Mouse (Mus musculus) adrenal gland, postnatal 4 days (tissue): ENCODE data around the gene Urb1. TPM values are rescaled to one million over a fixed set of nuclear protein-coding genes. Genes with fewer than 3 reads are reported as not detected.
"Not testable (repeated sequence)": the region's sequence is repeated elsewhere in the genome, so short reads cannot be mapped to it uniquely, and the experiment has no call there.

ENCODE experiments used
- DNase-seq, 2 experiments: peaks; one replicate each; pipeline ENCODE4 v3.0.0; 2021 to 2022; ENCODE audit warnings: low spot score in 2 of 2, mixed read lengths in 2 of 2
- total RNA-seq, 2 experiments: library from RNA; stranded (reverse); gene quantifications; 2 replicates each; pipeline ENCODE4 v1.2.3; 2021

The Urb1 gene
- total RNA-seq, 2 experiments from 2014 or later, result 14.9 to 18.7 TPM

DNA sequence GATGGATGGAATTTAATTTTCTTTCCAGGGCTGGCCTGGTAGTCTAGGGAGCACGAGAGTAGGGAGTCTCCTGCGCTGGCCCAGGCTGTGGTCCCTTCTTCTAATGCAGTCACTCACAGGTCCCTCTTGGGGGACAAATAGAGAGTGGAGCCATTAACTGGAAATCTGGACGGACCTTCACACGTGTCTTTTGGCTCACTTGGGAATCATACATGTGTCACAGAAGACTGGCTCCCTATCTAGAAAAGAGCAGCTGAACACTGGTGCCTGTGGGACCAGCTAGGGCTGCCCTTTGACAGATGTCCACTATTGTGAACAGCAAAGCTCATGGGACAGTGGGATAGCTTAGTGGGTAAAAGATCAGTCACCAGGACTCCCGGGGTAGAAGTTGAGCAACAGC, 15.8 kb upstream of the Urb1 start:
- DNase-seq, result no peak

DNA sequence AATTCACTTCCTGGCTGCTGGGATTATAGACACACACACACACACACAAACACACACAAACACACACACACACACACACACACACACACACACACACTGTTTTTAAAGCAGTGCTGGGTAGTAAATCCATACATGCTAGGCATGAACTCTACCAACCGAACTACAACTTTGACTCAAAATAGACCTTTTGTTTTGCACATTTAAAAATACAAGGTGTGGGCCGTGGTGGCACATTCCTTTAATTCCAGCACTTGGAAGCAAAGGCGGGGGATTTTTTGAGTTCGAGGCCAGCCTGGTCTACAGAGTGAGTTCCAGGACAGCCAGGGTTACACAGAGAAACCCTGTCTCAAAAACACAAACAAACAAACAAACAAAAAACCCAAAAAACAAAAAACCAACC, 13.8 kb upstream of the Urb1 start:
- DNase-seq, result not testable (repeated sequence)

DNA sequence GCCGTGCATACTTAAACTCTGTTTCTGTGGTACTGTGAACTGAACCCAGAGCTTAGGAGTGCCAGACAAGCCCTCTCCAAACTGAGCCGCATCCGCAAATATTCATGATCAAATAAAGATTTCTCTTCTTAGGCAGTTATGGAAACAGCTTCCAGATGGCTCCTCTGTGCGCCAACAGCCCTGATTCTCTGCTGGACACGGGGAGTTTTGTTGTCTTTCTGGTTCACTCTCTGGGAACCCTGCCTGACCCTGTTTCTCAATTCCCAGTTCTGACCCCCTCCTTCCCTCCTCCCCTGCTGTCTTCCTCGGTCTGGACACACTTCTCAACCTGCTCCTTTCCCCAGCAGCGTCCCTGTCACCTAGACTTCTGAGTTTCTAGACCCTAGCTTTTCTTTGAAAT, 12.8 kb upstream of the Urb1 start:
- no peak for DNase-seq

DNA sequence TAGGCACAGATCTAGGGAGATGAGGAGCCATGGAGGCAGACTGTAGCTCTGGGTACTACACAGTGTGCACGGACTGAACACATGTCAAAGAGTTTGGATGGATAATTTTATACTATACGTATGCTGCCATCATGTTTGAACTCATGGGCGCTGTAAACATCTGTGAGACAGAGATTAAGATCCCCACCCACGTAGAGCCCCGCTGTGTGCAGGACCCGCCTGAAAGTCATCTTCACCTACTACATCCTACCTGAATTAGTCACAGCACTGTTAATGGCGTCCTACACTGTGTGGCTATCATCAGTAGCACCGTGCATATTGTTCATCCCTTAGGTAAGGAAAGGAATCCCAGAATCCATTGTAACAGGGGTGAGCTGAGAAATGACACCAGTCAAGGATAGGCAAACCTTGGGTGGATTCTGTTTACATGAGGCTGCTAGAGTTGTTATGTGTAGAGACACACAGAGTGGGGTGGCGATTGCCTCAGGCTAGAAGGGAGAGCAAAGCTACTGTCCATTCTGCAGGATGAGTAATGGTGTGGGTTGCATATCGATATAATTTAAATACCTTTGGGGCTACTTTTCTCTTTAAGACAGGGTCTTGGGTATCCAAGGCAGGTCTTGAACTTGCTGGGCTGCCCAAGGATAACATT, 12.2 kb upstream of the Urb1 start:
- DNase-seq, result no peak

DNA sequence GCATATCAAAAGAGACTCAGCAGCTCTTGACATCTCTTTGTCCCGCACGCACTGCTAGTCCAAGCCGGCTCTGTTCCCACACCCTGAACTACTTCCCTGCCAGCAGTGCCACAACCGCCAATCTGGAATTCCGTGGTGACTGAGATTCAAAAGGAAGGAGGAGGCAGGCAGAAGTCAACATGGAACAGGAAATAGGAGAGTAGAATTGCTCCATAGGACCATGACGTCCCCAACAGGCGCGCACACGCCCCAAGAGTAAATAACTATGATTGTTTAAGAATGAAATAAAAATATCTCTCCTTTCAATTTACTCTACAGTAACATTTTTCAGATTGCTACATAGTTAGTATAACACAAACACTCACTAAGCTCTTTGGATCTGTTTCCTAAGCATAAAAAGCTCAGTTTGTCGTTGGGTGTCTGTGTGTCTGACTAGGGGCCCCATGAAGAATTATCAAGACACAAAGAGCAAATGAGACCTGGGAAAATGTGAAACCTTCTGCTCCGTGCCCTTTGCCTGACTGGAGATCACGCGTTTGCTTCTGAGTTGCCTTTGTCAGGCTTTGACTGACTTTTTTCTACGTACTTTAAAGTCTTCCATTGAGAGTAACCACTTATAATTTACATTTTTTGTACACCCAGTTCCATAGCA, 11.0 kb upstream of the Urb1 start:
- no peak for DNase-seq

DNA sequence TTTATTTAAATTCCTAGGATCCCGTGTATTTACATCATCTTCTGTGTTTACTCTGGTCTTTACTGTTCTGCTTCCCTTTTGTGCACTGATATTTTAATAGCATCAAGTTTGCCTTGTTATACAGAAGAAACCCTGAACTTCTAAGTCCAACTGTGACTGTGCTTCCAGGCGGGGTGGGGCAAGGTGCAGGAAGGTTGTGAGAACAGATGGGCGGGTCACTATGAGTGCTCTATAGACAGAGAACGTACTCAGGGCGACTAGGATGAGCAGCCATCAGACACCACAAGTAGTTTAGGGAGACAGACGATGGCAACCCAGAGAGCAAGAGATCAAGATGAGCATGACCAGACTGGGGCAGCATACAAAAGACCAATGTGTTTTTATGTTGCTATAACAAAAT, 10.1 kb upstream of the Urb1 start:
- DNase-seq, result no peak

DNA sequence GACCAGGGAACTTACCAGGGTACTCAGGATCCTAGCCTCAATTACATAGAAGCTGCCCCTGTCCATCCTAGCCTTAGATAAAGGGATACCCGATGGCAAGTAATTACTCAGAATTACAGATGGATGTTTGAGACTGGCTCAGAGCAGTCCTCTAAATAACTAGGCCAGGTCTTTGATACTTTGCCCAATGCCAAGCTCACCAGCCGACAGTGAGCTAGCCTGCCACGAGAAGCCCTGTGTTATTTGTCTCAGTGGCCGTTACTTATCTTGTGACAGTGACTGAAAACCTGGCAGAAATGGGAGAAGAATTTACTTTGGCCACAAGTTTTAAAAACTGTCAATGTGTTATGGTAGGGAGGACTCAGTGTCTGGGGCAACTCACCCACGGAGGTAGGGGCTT, 1.9 kb upstream of the Urb1 start:
- DNase-seq, result no peak

DNA sequence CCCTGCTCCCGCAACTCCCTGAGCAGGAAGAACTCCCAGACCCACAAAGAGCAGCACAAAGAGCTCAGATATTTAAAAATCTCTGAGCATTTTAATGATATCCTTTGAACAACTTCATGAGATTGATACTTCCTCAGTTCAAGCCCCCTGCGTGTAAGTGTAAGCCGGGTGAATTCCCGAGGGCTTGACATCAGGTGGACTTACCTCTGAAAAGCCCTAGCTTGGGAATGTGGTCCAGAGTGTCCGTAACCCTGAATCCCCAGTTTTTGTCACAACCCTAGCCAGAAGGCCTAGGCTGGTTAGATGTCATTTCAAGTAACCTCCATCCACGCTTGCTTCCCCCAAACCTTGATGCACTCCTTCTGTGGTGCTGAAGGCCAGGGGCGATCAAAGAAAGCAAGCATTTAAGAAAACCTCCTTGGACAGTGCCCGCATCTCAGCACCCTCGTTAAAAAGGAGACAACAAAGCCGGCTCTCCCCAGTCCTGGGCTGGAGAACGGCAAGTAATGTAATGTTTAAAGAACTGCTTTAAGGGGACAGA, 573 bp upstream of the Urb1 start:
- no peak for DNase-seq

DNA sequence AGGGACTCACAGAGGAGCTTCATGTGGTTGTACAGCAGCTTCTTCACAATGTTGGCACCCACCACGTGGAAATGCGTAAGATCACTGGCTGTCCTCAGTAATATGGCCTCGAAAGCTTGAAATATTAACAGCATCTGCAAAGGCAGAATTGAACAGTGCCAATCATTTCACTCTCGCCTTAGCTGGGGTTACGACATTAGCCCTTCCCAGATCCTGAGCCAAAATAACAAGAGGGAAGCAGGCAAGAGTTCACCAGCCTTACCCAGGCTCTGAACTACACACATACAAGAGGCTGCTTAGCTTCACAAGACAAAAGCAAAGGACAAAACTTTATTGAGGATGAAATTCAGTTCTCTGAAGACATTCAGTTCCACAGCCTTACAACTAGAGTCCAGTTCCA, 5.7 kb downstream of the Urb1 start:
- no peak for DNase-seq

DNA sequence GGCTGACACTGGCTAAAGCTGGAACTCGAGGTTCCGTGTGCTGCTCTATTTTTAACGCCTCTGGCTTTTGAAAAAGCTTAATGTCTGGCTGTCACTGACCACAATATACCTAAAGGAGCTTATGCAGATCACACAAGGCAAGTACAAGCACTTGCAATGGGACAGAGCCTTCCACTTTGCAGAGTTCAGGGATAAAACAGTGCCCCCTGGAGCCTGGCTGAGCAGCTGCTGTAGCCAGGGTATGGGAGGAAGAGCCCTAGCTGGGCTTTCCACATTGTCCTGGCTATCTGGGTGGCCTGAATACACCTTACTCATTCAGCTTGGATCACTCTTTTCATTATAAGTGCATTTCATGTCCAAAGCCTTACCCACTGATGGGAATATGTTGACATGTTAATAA, 8.3 kb downstream of the Urb1 start:
- no peak for DNase-seq

DNA sequence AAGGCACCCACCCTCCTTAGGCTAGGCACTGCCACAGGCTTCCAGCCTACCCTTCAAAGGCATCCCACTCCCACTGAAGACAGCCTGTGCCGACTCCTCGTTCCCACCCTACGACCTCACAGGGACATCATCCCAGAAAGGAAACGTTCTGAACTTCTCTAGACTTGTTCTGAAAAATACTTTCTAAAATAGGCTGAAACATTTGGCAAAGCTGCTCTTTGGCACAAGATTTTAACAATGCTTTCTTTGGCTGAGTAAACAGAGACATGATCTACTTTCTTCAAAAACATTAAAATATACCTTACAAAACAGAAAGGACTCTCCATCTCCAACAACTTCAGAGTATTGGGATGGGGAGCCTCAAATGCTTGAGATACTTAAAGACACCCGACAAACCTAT, 9.0 kb downstream of the Urb1 start:
- no peak for DNase-seq

DNA sequence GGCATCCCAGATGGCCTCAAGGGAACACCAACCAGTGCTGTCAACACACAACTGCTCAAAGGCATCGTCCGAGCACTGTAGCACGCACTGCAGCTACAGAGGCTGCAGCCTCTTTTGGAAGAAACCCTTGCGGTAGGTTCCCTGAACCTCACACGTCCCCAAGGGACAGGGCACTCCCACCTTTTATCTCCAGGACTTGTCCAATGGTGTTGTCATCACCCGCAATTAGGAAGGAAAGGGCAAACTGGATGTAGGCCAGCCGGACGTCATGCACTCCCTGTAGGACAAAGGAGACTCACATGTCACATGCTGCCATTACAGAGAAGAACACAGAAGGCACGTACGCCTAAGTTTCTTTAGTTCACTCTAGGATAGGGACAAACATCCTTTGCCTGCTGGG, 10.4 kb downstream of the Urb1 start:
- DNase-seq, result no peak

DNA sequence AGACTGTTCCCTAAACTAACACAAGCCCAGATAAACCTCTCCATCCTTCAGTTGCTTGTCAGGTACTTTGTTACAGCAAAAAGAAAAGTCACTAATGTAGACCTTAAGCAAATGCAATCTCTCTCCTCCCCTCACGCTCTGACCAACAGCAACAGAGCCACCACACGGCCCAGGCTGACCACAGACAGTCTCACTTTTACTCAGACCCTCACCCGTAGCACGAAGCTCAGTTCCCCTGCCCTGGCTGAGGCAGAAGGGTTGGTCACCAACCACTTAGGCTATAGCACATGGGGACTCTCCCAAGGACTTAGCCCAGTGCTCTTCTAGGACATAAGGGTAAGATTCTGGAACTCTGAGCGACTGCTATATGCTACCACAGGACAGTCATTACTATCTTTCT, 11.4 kb downstream of the Urb1 start:
- no peak for DNase-seq

DNA sequence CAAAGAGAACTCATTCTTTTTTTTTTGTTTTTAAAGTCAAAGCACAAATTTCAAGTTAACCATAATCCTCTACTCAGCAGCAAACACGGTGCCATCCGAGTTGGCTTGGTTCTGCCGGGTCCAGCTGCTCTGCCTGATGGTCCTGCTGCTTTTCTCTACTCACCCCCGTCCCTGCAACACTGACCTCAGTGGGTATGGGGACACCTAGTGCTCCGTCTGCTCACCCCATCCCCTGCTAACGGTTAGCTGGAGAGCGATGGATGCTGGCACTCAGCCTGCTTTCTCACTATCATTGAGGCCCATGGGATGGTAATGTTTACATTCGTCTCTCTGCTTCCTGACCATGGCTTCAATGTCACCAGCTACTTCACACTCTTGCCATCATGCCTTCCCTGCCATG, 11.8 kb downstream of the Urb1 start:
- no peak for DNase-seq

DNA sequence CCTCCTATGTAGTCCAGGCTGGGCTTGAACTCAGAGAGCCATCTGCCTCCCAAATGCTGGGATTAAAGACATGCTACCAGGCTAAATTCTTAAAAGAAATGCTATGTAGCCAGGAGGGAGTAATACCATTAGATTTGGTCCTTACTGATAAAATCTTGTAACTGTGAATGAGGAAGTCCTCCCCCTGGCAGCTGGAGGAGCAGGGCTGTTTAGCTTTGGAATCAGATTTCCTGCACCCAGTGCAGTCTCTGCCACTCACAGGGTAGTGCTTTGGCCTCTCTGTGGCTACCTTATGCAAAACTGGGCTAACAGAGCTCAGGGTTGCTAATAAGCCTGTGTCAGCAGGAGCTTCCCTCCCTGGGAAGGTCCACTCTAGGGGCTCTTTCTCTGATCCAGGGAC, 15.5 kb downstream of the Urb1 start:
- DNase-seq, result no peak

DNA sequence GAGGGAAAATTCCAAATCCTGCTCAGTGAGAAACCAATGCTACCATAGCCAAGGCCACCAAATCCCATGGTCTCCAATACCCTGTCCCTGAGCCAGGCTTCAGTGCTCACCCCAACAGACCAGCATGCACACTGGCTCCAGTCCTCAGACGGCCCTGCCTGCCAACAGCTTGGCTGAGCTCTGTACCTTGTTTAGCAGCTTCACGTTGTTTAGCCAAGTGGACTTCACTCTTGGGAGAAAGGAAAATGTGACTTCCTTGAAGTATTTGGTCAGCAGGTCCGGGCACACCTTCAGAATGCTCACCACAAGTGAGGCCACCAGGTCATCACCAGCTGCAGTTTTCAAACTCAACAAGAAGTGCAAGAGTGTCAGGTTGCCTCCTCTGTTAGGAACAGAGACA, 17.7 kb downstream of the Urb1 start:
- no peak for DNase-seq

DNA sequence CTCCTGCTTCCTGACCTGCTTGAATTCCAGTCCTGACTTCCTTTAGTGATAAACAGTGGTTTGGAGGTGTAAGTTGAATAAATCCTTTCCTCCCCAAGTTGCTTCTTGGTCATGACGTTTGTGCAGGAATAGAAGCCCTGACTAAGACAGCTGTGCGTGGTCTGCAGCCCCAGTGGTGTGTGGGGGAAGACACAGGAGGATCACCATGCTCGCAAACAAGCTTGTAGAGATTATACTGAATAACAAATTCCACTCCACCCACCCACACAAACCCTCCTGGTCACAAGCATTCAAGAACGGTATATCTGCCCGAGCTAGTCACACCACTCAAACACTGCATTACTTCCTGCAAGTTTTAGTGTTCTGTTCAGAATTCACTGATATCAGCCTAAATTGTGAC, 18.1 kb downstream of the Urb1 start:
- no peak for DNase-seq

DNA sequence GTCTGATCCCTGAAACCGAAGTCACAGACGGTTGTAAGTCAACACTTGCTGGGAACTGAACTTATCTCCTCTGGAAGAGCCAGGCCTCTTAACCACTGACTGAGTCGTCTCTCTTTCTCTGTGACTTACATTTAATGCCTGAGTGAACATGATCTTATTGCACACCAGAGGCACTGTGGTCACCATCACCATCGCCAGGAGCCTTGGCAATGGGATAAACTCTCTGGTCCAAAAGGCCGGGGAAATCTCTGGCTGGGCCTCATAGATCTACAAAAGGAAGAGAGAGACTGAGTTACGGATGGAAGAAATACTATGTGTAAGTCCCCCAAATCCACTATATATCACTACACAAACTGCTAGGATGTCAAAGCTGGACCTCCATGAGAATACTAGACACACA, 19.3 kb downstream of the Urb1 start:
- no peak for DNase-seq

DNA sequence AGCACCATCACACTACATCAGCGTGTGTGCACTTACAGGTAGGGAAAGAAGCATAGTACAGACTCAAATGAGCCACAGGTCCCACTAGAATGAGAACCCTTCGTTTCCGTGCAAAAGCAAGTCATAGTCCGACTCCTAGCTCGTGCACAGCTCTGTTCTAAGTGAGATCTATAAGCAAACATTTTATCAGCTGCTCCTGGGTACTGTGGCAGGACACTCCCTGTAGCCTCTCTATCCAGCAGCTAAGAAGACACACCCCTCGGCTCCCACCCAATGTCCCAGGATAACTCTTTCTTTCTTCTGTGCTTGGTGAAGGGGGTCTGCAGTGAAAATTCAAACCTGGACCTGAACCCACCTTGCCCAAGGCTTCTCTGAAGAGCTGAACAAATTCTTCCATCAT, 21.6 kb downstream of the Urb1 start:
- no peak for DNase-seq

DNA sequence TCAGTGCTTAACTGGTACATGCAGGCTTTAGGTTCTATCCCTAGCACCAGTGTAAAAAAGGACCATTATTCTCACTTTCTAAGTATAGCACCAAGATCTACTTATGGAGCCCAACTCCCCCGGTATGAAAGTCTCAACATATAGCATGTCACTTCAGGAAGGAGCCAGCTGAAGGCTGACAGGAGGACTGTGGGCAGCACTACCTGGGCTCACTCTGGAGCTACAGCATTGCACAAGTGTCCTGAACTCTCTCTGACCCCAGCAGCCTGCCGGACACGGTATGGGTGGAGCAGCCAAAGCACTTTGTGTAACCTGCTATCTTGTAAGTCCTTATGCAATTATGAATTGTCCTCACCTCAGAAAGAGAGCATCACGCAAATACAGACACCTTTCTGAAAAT, 25.0 kb downstream of the Urb1 start:
- no peak for DNase-seq

DNA sequence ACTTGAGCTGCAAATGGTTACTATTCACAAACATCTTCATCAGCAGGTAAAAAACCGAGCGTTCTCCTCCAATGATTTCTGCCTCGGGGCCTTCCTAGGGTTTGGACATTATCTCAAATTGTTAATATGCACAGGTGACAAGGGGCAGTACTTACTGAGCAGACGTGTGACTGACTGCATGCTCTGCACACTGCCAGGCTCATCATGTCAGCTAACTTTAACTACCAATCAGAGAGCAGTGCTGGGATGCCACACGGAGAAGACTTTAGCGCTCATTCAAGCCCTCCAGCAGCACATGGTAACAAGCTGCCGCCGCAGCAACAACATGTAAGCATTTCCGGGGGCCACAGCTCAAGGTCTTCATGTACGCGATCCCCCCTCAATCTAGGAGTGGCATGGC, 26.9 kb downstream of the Urb1 start:
- no peak for DNase-seq

DNA sequence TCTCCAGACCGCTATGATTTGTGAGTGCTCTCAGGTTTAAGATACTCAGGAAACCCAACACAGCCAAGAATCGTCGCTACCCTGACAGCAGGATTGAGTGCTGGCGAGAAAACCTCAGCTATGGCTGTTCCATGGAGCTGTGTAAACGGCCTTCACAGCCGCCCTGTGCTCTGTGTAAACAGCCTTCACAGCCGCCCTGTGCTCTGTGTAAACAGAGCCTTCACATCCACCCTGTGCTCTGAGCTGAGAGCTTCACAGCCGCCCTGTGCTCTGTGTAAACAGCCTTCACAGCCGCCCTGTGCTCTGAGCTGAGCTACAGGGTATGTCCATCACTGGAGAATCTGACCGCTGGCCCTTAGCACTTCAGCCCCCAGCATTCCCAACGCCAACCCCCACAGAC, 30.4 kb downstream of the Urb1 start:
- DNase-seq, result no peak

DNA sequence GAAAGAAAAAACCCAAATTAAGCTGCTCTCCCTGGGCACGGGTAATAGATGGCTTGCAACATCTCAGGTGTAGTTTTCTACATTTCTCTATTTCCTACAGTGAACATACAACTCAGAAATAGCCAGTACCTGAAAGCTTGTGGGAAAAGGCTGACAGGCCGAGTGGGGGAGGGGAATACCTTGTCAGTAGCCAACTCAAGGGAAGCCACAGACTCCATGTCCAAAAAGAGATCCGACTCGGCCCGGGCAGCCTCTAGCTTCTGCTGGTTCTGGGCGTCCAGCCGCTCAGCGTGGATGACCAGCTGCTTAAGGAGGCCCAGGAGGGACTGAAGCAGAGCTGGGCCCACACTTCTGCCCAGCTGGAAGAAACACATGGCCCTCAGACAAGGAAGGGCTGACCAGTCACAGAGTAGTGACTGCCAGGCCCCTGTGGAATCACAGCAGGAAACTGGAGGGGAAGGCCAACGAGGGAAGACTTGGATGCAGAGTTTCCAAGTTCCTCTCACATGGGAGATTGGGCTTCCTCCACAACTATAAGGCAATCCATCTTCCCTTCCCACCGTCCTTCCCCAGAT, 34.2 kb downstream of the Urb1 start:
- no peak for DNase-seq
